Mouse (Mus musculus): ENCODE results near the gene Ap3b1.

DNA sequence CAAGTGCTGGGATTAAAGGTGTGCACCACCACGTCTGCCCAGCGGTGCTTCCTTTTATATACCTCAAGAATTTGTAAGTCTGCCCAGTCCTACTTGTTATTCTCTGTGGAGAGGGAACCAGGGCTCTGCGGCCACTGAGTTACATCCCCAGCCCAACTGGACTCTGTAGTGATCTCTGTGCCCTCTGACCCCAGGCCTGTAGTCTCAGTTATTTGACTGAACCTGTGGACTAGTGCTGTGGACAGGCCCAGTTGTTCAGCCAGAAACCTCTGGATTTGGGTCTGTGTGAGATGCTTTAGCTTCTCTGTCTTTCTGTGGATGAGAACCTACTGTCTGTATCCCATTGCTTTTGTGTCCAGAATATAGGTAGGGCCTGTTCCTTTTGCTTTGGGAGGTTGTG, 15.4 kb downstream of the Ap3b1 start:
- TF ChIP-seq CTCF (IDR thresholded peaks at IDR 0.05; ENCODE audit: low read depth, low read length) (no peak), POLR2A (IDR thresholded peaks at IDR 0.05; ENCODE audit: extremely low read depth, insufficient read depth, low read length) (no peak)

Measured in liver, adult 2 months (tissue).